Mouse (Mus musculus): ENCODE measurements at regions not wholly inside any gene's neighbourhood (a gene's known extent, or its start where the extent isn't known, plus 50 kb on each side); places are given as distances from the start of the nearest gene placed in this dataset.

DNA sequence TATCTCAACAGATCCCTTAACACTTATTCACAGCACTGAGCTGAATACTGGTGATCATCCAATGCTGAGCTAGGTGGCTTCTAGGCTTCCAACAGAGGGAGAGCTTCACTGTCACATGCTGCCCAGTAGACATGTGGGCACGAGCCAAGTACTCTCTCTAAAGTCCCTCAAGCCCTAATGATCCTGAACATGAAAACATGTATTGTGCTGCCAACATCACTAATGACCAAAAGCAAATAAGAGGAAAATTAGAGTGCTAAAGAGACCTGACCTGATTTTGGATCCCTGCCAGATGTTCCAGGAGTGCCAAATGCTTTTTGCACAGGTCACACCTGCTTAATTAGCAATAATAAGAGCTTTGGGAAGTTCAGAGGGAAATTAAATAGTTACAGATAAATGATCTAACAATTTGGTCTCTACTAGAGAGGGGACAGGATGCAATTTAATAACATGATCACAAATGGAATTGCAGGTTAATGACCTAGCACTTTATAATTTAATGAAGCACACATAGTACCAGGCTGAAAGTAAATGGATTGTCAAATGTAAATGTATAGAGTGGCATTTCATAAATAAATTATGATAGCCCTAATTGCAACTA lies 215.6 kb upstream of the Ins1 start:
- Histone ChIP-seq H3K4me2 (replicated peaks) (no peak overlapping the region), H3K4me1 (0 out of 2 replicates have a peak, but pooled peaks cover 4% of the 10 kb centered on the region), H3K27ac (no peak overlapping the region), H3K36me3 (no peaks in the 10 kb centered on the region), H3K27me3 (no peaks in the 10 kb centered on the region), H3K9me3 (peaks cover 6% of the 10 kb centered on the region; the same call in 1 of the 2 replicates), H3K9ac (no peak overlapping the region), H3K4me3 (no peak overlapping the region)
- ATAC-seq (ENCODE audit: low FRiP score, low read depth): peak; percentile 28; the same call in 1 of the 2 replicates
- WGBS: 27% methylated on average over 1 of the region's 1 CpGs

DNA sequence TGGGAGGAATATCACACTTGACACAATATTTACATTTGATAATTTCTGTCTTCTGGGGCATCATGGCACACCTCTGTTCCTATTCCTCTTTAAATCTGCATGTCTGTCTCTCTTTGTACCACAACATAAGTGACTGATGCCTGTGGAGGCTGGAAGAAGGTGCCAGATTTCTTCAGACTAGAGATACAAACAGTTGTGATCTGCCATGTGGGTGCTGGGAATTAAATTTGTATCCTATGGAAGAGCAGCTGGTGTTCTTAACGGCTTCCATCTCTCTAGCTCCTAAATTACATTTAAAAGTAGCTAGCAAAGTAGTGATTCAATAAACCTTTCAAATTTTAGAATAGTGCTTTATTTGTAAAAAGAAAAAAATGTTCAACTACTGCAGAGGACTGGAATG lies 195.3 kb upstream of the Ins1 start:
- H3K9ac ChIP-seq: no peak overlapping the region
- no peaks in the 10 kb centered on the region for H3K9me3 ChIP-seq
- H3K4me1 ChIP-seq: peaks cover 13% of the 10 kb centered on the region
- no peak overlapping the region for H3K4me3 ChIP-seq
- ATAC-seq (ENCODE audit: low FRiP score, low read depth): no peak
- H3K27ac ChIP-seq: no peak overlapping the region
- H3K27me3 ChIP-seq: no peaks in the 10 kb centered on the region
- 75% methylated on average over 1 of the region's 1 CpGs for WGBS
- H3K4me2 ChIP-seq (replicated peaks): no peak overlapping the region
- H3K36me3 ChIP-seq: no peaks in the 10 kb centered on the region

DNA sequence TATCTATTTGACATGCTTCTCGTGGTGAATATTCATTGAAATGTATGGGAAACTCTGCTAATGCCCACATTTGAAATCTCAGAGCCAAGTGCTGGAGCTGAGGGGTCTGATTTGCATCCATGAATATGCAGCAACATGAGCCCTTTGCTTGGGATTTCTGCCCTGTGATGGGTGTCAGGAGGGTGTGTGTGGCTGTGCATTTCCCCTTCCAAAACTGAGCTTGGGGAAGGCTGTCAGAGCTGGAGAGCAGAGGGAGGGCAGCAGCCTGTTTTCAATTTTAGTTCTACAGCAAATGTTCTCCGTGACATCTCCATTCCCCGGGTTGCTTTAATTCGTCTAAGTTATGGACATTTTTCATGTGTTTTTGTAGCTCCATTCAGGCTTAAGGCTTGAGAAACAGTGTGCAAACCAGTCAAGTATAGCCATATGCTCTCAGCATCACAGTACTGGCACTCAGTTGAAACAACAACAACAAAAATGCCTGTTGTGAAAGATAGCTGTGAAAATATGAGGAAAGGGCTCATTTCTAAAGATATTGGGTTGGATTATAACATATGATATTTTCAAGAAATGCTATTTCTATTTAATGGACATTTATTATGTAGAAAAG lies 194.1 kb upstream of the Ins1 start:
- H3K4me3 ChIP-seq: no peak overlapping the region
- no peaks in the 10 kb centered on the region for H3K27me3 ChIP-seq
- H3K4me2 ChIP-seq (replicated peaks): no peak overlapping the region
- no peaks in the 10 kb centered on the region for H3K36me3 ChIP-seq
- no peak for ATAC-seq (ENCODE audit: low FRiP score, low read depth)
- peaks cover 13% of the 10 kb centered on the region for H3K4me1 ChIP-seq
- H3K9ac ChIP-seq: no peak overlapping the region
- WGBS: 42% methylated on average over 4 of the region's 4 CpGs
- no peaks in the 10 kb centered on the region for H3K9me3 ChIP-seq
- no peak overlapping the region for H3K27ac ChIP-seq

DNA sequence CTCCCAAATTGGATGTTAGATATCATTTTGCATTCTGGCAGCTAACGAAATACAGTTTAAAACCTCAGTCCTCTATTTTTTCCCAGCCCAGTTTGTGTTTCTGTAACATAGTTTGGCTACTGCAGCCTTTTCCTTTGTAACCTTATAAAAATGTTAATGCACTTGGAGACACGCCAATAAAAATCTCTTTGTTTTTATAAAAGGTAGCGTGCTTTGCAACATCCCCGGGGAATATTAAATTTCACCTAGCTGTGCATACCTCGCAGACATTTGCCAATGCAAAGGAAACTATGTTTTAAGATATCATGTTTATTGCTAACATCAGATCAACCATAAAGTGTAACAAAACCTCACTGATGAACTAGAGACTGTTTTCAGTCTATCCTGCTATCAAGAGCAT lies 192.9 kb upstream of the Ins1 start:
- H3K27ac ChIP-seq: no peak overlapping the region
- H3K4me1 ChIP-seq: peaks cover 13% of the 10 kb centered on the region
- no peaks in the 10 kb centered on the region for H3K36me3 ChIP-seq
- no peaks in the 10 kb centered on the region for H3K9me3 ChIP-seq
- no peaks in the 10 kb centered on the region for H3K27me3 ChIP-seq
- peak; percentile 65; the same call in 1 of the 2 replicates for ATAC-seq (ENCODE audit: low FRiP score, low read depth)
- no peak overlapping the region for H3K4me2 ChIP-seq (replicated peaks)
- H3K9ac ChIP-seq: no peak overlapping the region
- no peak overlapping the region for H3K4me3 ChIP-seq
- 22% methylated on average over 5 of the region's 5 CpGs for WGBS

DNA sequence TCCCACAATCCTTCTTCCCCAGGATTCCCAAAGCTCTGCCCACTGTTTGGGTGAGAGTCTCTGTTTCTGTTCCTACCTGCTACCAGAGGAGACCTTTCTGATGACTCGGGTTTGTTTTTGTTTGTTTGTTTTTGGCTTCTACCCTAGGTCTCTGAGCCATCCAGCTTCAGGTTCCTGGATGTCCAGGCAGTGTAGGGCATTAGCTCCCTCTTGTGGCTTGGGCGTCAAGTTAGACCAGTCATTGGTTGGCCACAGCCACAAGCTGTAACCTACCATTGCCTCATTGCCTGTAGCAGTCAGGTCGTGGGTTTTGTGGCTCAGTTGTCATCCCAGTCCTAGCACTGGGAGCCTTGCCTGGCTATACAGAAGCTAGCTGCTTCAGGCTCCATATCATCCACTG lies 185.1 kb upstream of the Ins1 start:
- 23% methylated on average over 3 of the region's 3 CpGs for WGBS

DNA sequence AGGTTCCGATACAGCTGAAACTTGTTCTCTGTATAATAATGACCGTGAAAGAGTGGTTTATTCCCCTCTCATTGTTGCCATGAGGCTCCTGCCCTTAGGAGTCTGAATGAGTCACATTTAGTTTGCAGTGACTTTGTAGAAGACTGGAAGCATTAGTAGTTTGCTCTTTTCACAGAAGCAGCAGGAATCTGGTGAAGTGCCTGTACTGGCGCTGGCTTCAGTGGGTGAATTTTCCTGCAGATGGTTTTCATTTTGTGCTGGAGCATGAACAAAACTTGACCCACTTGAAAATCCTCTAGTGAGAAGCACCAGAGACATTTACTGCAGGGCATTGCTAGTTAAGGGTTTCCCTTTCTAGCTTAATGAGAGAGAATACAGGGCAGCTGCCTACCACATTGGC lies 151.7 kb upstream of the Ins1 start:
- WGBS: 47% methylated on average over 3 of the region's 3 CpGs
- H3K36me3 ChIP-seq: no peaks in the 10 kb centered on the region
- no peaks in the 10 kb centered on the region for H3K4me1 ChIP-seq
- peaks cover 7% of the 10 kb centered on the region; the same call in 1 of the 2 replicates for H3K9me3 ChIP-seq
- H3K4me3 ChIP-seq: no peak overlapping the region
- no peak for ATAC-seq (ENCODE audit: low FRiP score, low read depth)
- no peak overlapping the region for H3K9ac ChIP-seq
- no peak overlapping the region for H3K4me2 ChIP-seq (replicated peaks)
- no peak overlapping the region for H3K27ac ChIP-seq
- no peaks in the 10 kb centered on the region for H3K27me3 ChIP-seq

More for the DNA sequence above, 185.1 kb upstream of the Ins1 start:
- no peak overlapping the region for H3K27ac ChIP-seq
- no peaks in the 10 kb centered on the region for H3K4me1 ChIP-seq
- H3K27me3 ChIP-seq: no peaks in the 10 kb centered on the region
- H3K9me3 ChIP-seq: no peaks in the 10 kb centered on the region
- H3K36me3 ChIP-seq: no peaks in the 10 kb centered on the region
- no peak overlapping the region for H3K9ac ChIP-seq
- H3K4me2 ChIP-seq (replicated peaks): no peak overlapping the region
- no peak overlapping the region for H3K4me3 ChIP-seq
- ATAC-seq (ENCODE audit: low FRiP score, low read depth): no peak

Data from limb, embryonic 13.5 days (tissue).